Mouse (Mus musculus): ENCODE measurements around the gene Phf21a.

Phf21a gene

GRCm38 (mm10) chr2:92092817-92093216, at the start of gene Phf21a:
Gene Phf21a (plus strand): TSS chr2:92093117.
- DNase-seq (ENCODE audit: low read depth, low spot score) = no peak

GRCm38 (mm10) chr2:92043285-92043684, 49.6 kb upstream of the Phf21a start:
- DNase-seq (ENCODE audit: low read depth, low spot score) = peak; percentile 57

DNA sequence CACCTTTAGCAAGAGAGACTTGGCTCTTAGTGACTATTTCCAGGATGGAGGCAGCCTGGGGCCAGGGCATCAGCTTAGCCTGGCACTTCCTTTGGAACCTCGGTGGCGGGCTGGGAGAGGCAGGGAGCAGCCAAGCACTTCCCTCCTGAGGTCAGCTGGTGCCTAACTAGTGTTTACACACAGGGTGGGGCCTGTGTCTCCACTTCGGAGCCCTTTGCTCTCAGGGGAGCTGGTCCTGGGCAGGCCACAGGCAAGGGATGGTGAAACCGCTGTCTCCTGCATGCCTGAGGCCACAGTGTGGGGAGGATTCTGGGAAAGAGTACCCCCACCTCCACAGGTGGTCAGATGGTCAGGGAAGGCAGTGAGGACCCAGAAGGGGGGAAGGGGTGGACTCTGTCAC, 45.3 kb upstream of the Phf21a start:
- no peak for DNase-seq (ENCODE audit: low read depth, low spot score)

- DNase-seq (ENCODE audit: low read depth, low spot score) = no peak
Measured at GRCm38 (mm10) chr2:92048034-92048690, 44.8 kb upstream of the Phf21a start.

GRCm38 (mm10) chr2:92052188-92052587, 40.7 kb upstream of the Phf21a start:
- DNase-seq (ENCODE audit: low read depth, low spot score) = peak; percentile 92

- DNase-seq (ENCODE audit: low read depth, low spot score) = peak; percentile 75
Measured at GRCm38 (mm10) chr2:92052754-92053153, 40.2 kb upstream of the Phf21a start.

- peak; percentile 95 for DNase-seq (ENCODE audit: low read depth, low spot score)
Measured at GRCm38 (mm10) chr2:92055101-92055813, 37.7 kb upstream of the Phf21a start.

DNA sequence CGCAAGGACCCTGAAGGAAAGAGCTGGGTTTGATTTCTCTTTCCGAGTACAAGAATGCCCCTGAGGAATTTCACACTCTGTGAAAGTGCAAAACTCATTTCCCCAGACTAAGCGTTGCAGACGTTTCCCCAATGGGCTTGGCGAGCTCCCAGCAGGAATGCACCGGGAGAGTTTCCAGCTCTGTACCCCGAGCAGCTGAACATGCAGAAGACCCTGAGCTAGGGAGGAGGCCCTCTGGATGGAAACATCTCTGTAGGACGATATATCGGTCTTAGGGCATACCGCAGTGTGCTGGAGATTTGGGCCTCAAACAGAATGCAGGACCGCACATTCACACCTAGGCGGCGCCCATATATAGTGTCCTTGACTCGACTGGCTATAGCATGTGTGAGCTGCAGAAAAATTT, 37.1 kb upstream of the Phf21a start:
- DNase-seq (ENCODE audit: low read depth, low spot score) = peak; percentile 83

GRCm38 (mm10) chr2:92056760-92057159, 36.2 kb upstream of the Phf21a start:
- no peak for DNase-seq (ENCODE audit: low read depth, low spot score)

- DNase-seq (ENCODE audit: low read depth, low spot score) = peak; percentile 97
Measured at GRCm38 (mm10) chr2:92058469-92058868, 34.4 kb upstream of the Phf21a start.

GRCm38 (mm10) chr2:92058936-92059335, 34.0 kb upstream of the Phf21a start:
- DNase-seq (ENCODE audit: low read depth, low spot score) = peak; percentile 61

- DNase-seq (ENCODE audit: low read depth, low spot score) = peak; percentile 96
Measured at GRCm38 (mm10) chr2:92059481-92060220, 33.3 kb upstream of the Phf21a start.

- DNase-seq (ENCODE audit: low read depth, low spot score) = peak; percentile 49
Measured at GRCm38 (mm10) chr2:92060291-92060690, 32.6 kb upstream of the Phf21a start.

- peak; percentile 62 for DNase-seq (ENCODE audit: low read depth, low spot score)
Measured at GRCm38 (mm10) chr2:92061337-92061736, 31.6 kb upstream of the Phf21a start.

DNA sequence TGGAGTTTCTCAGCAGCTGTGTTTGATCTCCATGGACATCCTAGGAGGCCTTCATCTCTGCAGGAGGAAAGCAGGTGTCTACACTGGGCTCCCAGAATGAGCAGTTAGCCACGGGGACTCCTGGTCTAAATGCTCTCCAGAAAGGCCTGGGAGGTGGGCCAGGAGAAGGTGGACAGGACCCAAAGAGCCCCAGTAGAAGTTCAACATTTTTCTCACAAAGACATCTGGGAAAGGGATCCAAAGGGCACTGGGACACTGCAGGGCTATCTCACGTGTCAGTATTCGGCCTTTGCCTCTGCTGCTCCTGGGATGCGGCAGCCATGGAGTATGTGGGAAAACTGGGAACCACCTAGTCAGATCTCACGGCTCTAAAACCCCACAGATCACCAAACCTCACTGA, 29.8 kb upstream of the Phf21a start:
- DNase-seq (ENCODE audit: low read depth, low spot score) = no peak

DNA sequence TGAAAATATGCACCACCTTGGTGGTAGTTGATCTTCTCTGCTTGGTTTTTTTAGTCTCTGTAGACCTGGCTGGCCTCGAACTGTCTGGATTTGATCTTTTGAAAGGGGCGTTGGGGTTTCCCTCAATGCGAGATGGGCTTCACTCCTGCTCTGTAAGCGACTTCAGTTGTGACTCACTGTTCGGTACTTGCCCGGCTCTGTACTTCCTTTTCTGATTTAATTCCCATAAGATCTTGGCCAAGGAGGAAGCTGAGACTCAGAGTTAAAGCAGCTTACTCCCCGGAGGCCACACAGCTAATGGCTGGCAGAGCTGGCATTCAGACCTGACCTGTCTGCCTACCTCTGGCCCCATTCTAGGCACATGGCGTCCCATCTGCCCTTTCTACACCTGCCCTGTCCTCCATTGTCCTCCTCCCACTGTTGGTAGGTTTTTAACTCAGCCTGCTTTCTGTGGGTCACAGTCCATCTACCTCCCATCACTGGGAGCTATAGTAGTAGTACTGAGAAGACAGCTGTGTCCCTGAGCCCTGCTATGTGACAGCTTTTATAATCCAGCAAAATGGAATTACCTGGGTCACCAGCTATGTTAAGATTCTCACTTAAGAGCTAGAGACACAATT, 27.5 kb upstream of the Phf21a start:
- no peak for DNase-seq (ENCODE audit: low read depth, low spot score)

DNA sequence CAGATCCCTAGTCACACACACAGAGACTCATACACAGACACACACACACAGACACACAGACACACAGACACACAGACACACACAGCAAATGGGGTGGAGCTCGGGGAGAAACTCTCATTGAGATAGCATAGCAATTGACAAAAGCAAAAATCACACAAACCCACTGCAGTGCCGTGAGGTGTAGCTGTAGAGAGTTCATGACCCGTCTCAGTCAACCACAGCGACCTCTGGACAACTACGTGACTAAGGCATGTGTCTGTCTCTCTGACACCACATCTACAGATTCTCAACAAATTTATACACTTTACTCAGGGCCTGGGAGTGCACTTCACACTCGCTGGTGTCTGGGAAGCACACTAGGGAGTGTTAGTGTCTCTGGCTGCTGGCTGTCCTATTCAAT, 27.0 kb upstream of the Phf21a start:
- no peak for DNase-seq (ENCODE audit: low read depth, low spot score)

GRCm38 (mm10) chr2:92066899-92067298, 26.0 kb upstream of the Phf21a start:
- DNase-seq (ENCODE audit: low read depth, low spot score) = peak; percentile 45

DNA sequence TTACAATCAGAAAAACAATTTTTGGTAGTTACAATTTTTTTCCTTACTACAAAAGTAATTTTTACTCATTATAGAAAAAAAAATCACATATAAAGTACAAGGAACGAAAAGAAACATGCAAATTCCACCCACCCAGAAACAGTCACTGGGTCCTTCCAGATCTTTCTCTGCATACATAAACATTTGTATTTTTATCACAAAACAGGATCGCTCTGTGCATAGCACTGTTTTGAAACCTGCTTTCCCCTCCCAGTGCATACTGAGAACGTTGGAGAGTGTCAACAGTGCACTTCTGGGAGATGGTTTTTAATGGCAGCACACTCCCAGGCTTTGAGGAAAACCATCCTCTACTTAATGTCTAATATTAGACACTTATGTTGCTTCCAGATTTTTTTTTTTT, 25.3 kb upstream of the Phf21a start:
- DNase-seq (ENCODE audit: low read depth, low spot score) = peak; percentile 42

DNA sequence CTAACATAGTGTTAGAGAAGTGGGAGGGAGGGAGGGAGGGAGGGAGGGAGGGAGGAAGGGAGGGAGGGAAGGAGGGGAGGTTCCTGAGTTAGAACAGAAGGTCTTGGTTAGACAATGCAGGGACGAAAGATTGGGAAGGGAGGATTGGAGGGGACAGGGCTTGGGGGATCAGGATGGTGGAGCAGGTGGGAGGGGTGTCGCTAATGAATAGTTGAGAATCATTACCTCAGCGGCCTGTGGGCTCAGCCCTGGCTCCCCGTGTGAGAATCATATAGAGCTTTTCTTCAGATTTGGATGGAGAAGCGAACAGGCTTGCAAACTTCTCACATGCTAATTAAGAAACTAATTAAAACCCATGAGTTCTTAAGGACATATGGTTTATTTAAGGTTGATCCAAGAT, 23.3 kb upstream of the Phf21a start:
- no peak for DNase-seq (ENCODE audit: low read depth, low spot score)

- DNase-seq (ENCODE audit: low read depth, low spot score) = no peak
Measured at GRCm38 (mm10) chr2:92071143-92071542, 21.8 kb upstream of the Phf21a start.

DNA sequence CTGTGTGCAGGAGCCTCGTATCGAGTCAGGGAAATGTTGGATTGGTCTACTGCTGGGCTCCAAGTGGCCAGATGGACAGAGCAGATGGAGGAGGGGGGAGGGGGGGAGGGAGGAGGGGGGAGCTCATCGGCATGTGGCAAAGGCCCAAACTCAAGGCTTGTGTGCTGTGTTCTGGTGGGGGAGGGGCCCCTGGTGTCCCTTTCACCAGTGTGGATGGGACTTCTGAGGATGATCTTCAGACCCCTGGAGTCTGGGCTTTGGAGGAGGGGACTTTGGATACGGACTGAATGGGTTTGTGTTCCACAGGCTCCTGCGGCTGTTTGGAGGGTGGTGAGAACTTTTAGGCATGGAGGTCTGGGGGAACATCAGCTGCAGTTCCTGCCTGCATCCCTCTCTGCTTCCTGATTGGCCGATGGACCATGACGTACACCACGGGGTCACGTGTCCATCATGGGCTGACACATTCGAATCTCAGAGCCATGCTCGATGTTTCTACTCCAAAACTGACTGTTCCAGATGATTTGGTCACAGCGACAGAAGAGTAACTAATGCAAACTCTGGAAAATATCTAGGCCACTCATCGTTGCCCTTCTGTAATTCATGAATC, 16.7 kb upstream of the Phf21a start:
- peak; percentile 88 for DNase-seq (ENCODE audit: low read depth, low spot score)
